Mouse (Mus musculus) adrenal gland, postnatal 25 days (tissue): Measurements from ENCODE around the gene E2f1. TPM values are rescaled to one million over a fixed set of nuclear protein-coding genes. Genes with fewer than 3 reads are reported as not detected.

Source experiments
- DNase-seq: peaks from one replicate; pipeline ENCODE4 v3.0.0; 2021; ENCODE audit warnings: mixed read lengths
- long read RNA-seq: library from polyadenylated mRNA; stranded (forward); transcript quantifications from one replicate; pipeline ENCODE4 v2.0.0, GENCODE M21; 2021
- total RNA-seq: library from RNA; stranded (reverse); gene quantifications from 2 replicates; pipeline ENCODE4 v1.2.3, GENCODE M21; 2021

E2f1 gene
- 11.2 and 13.2 TPM in 2 replicates for total RNA-seq
- long read RNA-seq, transcript E2f1-202 (7 exons, 2,732 nt), result minor isoform, 14 of 39 reads
- long read RNA-seq, transcript E2f1-201 (7 exons, 2,755 nt), result major isoform, 20 of 39 reads
- long read RNA-seq, partial matches to known transcripts, result 2 of 39 reads
- long read RNA-seq, other reads (novel, unspliced or antisense), result 3 of 39 reads

DNA sequence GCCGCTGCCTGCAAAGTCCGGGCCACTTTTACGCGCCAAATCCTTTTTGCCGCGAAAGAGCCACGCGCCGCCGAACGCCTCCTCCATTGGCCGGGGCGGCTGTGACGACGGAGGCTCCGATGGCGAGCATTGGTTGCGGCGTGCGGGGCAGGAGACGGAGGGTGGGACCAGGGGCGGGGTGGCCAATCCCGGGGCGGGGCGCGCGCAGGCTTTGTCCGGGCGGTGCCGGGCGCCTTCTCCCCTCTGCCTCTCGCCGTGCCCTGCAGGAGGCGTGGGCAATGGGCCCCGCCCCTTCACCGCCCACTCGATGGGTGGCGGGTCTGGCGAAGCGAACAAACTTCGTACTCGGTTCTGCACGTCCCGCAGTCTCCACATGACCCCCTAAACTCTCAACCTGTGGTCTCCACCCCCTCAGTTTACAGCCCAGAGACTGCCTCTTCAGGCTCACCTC, at the start of gene E2f1:
E2f1 (minus strand) TSS at position 57 of the 451 bp plus-strand sequence.
- DNase-seq, result peak; percentile 98

DNA sequence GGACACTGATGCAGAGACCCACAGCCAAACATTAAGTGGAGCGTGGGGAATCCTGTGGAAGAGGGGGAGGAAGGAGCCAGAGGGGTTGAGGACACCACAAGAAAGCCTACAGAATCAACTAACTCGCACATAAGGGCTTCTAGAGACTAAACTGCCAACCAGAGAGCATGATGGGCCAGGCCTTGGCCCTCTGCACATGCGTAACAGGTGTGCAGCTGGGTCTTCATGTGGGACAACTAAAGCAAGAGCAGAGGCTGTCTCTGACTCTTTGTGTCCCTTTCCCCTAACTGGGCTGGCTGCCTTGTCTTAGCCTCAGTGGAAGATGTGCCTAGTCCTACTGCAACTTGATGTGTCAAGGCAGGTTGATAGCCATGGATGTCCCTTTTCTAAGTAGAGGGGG, 47.4 kb upstream of the E2f1 start:
- no peak for DNase-seq

GRCm38 (mm10) chr2:154615674-154616073, 46.0 kb upstream of the E2f1 start:
- no peak for DNase-seq

- no peak for DNase-seq
Observed at GRCm38 (mm10) chr2:154614841-154615576, 45.3 kb upstream of the E2f1 start.

DNA sequence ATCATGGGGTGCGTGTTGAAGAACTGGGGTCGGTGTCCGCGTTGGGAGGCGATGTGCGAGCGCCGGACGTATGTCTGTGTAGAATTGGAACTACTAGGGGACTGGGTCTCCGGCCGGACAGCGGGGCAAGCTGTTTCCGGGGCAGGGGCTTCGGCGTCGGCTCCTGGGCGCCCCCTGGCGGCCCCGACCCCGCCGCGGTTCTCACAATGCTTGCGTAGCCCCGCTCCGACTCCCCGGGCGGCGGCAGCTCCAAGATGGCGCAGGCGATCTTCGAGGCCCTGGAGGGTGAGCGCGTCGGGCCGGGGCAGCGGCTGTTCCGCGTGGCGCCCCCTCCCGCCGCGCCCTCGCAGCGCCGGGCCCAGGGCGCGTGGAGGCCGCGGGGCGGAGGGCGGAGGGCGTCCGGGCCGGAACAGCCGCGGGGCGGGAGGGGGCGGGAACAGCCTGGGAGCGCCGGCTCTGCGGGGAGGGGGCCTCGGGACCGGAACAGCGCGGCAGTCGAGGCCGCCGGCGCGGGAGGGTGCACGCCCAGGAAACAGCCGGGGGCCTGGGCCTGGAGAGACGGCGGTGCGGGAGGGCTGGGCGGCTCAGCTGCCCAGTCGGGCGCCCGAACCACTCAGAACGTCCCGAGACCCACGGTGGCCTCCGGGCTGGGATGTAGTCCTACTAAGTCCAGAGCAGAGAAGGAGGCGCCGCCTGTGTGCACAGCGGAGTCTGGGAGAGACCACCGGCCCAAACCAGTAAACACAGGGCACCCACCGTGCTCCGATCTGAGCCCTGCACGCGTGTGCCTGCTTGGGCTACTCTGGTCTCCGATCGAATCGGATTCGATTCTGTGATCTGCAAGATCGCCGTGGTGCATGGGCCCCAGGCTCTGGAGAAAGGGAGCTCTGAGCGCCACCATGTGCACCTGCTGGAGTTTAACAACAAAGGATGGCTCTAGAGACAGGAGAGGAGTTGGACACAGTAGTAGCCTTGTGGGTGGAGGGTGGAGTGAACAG, 43.7 kb upstream of the E2f1 start, which contains the start of the genes Zfp341 and 4930519P11Rik:
Zfp341 (plus strand) TSS at position 180 of the 998 bp plus-strand sequence.
4930519P11Rik (minus strand) TSS at position 320 of the 998 bp plus-strand sequence.
- peak; percentile 88 for DNase-seq

DNA sequence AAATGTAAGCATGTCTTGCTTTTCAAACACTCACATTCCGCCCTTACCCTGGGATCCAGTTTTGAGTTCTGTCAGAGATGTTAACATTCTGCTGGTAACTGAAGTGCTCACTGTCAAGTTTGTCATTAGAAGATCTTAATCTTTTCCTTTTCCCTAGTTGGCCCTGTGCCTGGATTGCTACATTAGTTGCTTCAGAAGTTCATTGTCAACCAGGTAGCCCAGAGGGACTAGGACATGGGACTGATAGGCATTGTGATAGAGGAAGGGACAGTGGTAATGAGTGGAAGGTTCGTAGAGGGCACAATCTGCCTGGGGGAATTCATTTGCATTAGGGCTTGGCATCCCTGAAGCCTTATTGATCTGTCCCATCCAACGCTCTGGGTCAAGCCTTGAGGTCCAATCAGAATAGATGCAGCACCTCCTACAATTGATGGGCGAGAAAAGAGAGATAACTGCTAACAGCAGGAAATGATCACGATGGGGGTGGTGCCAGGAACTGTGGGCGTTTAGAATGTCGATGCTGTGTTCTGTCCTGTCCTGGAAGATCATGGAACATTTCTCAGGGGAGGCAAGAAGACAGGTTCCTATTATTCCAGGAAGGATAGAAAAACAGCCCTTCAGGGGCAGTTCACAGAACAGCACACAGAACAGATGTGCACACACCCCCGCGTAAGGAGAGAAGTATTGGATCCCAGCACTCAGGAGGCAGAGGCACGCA, 39.5 kb upstream of the E2f1 start:
- no peak for DNase-seq

DNA sequence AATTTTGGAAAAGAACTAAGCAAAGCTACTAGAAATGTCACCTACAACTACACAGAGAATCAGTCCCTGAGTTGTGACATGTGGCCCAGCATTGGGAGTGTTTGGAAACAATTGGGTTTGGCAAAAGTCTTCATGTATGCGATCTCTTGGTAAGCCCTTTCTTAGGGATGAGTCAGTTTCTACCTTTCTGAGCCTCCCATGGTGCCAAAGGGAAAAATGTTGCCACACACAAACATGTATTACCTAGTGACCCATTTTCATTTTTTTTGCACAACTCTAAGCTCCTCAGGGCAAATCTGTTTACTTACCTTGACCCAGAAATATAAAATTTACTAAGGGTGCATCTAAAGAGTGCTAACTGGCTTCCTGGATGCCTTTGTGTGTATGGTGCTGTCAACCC, 37.3 kb upstream of the E2f1 start:
- no peak for DNase-seq

- no peak for DNase-seq
Observed at GRCm38 (mm10) chr2:154604156-154604555, 34.5 kb upstream of the E2f1 start.

GRCm38 (mm10) chr2:154603638-154604153, 34.0 kb upstream of the E2f1 start, which contains the start of gene Pxmp4:
Gene Pxmp4, minus strand, starts transcription at chr2:154603708.
- peak; percentile 96 for DNase-seq

GRCm38 (mm10) chr2:154603007-154603637, 33.4 kb upstream of the E2f1 start:
- no peak for DNase-seq

DNA sequence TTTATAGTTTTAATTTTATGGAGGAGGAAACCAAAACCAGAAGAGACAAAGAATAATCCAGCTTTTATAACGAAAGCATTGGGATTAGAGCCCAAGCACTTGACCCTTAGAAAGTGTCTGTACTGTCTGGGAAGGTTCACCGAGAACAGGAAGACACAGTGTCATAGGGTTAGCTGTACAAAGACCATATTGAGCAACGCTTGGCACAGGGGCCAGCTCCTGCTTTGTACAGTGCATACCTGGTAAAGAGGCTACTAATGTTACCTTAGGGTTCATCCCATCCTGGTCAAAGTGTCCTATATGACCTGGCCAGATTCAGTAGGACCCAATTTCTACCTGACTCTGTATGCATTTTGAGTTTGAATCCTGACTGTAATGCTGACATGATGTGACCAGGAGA, 31.6 kb upstream of the E2f1 start:
- DNase-seq, result no peak

- no peak for DNase-seq
Observed at GRCm38 (mm10) chr2:154600586-154600985, 30.9 kb upstream of the E2f1 start.

DNA sequence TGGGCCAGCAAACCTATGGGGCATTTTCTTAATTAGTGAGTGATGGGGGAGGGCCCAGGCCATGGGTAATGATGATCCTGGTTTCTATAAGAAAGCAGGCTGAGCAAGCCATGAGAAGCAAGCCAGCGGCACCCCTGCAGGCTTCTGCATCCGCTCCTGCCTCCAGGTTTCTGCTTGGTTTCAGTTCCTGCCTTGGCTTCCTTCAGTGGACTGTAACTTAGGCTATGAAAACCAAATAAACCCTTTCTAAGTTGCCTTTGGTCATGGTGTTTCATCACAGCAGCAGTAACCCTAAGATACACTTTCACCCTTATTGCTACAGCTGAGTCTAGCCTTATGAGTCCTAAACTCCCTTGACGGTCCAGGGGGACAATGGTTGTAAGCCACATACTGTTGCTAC, 27.7 kb upstream of the E2f1 start:
- no peak for DNase-seq

DNA sequence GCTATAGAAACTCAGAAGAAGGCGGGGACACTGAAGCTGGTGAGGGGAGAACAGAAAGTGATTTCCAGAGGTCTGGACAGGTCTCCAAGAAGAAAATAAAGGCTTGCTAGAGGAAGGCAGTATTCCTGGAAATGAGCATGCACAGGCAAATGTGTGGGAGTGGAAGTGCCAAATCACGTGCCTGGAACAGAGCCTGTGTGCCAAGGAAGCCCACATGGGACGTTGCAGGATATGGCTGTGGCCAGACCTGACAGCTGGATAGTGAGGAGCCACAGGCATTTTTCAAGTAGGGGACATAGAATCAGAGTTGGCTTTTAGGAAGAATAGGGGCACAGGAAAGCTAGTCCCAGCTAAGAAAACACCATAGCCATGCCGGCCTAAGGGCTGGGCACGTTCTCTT, 26.1 kb upstream of the E2f1 start:
- peak; percentile 27 for DNase-seq

DNA sequence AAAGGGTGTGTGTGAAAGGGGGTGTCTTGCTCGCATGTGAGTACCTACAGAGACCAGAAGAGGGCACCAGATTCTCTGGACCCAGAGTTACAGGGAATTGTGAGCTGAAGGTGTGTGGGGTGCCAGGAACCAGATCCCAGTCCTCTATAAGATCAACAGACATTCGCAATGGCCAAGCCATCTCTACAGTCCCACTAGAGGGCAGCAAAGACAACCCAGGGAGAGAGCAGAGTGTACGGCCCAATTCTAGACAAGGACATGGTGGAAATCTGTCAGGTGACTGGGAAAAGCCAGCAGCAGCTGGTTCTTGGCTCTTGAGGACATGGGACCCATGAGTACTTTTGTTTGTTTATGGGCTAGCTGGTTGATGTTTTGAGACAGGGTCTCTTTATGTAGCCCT, 23.3 kb upstream of the E2f1 start:
- DNase-seq, result peak; percentile 18

DNA sequence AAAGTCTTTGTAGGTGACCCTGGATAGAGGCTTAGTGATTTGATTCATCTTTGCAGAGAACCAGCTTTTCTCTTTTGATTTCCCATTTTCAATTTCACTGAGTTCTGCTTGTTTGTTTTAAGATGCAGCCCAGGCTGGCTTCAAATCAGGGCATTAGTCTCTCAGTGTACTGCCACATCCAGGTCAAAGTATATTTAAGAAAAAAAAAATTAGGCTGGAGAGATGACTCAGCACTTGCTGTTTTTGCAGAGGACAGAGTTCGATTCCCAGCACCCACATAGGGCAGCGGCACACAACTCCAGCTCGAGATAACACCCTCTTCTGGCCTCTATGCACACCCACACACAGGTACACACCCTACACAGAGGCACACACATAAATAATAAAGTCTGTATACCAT, 21.5 kb upstream of the E2f1 start:
- no peak for DNase-seq

- DNase-seq, result no peak
Observed at GRCm38 (mm10) chr2:154589051-154589450, 19.4 kb upstream of the E2f1 start.

- peak; percentile 48 for DNase-seq
Observed at GRCm38 (mm10) chr2:154586405-154586804, 16.7 kb upstream of the E2f1 start.

GRCm38 (mm10) chr2:154584931-154585601, 15.4 kb upstream of the E2f1 start:
- no peak for DNase-seq
